Mouse (Mus musculus) cerebellum, adult 2 months (tissue): ENCODE data around the gene Gpc1. TPM values are rescaled to one million over a fixed set of nuclear protein-coding genes. Genes with fewer than 3 reads are reported as not detected.

ENCODE experiments used
- DNase-seq, 2 experiments: peaks; one replicate each; pipeline ENCODE4 v3.0.0; 2021
- H3K27ac ChIP-seq: fragments of 200-500 bp; 2 replicates; pipeline ENCODE4 v1.5.1; 2012; ENCODE audit warnings: low read length, control low read depth, inconsistent platforms; ENCODE audit not compliant: insufficient read depth
- H3K27me3 ChIP-seq: fragments of 200-500 bp; 2 replicates; pipeline ENCODE4 v1.6.1; 2012; ENCODE audit warnings: inconsistent platforms, mild to moderate bottlenecking, low read length, moderate library complexity; ENCODE audit not compliant: control insufficient read depth, insufficient read depth
- H3K4me1 ChIP-seq: fragments of 200-500 bp; 2 replicates; pipeline ENCODE4 v1.6.1; 2011; ENCODE audit warnings: low read length; ENCODE audit not compliant: control insufficient read depth, insufficient read depth
- H3K4me3 ChIP-seq: fragments of 200-500 bp; replicated peaks from 2 replicates; pipeline ENCODE3; 2011; ENCODE audit warnings: mild to moderate bottlenecking, low read depth, low read length, control low read depth; ENCODE audit not compliant: insufficient read depth
- CTCF ChIP-seq: fragments of 200-500 bp; IDR thresholded peaks from 2 replicates; pipeline ENCODE4 v1.5.1; 2011; ENCODE audit warnings: low read depth, mild to moderate bottlenecking, control low read depth, low read length, moderate library complexity, borderline replicate concordance; ENCODE audit not compliant: insufficient read depth
- POLR2A ChIP-seq: fragments of 200-500 bp; IDR thresholded peaks from 2 replicates; pipeline ENCODE4 v1.6.1; 2011; ENCODE audit warnings: low read length, control low read depth, borderline replicate concordance; ENCODE audit not compliant: insufficient read depth
- WGBS: fragments of 180-500 bp; shearing (Covaris S2); methylation state at CpG from one replicate; pipeline ENCODE4 v1.1.7; 2018; 5-methylcytosine and 5-hydroxymethylcytosine counted together
- polyA plus RNA-seq: library from polyadenylated mRNA; depleted of rRNA; stranded (reverse); fragments of >200 nt; gene quantifications from 2 replicates; pipeline ENCODE4 v1.2.3, GENCODE M21; 2012

Gpc1 gene
- polyA plus RNA-seq, 1 experiment = 62.5 TPM

DNA sequence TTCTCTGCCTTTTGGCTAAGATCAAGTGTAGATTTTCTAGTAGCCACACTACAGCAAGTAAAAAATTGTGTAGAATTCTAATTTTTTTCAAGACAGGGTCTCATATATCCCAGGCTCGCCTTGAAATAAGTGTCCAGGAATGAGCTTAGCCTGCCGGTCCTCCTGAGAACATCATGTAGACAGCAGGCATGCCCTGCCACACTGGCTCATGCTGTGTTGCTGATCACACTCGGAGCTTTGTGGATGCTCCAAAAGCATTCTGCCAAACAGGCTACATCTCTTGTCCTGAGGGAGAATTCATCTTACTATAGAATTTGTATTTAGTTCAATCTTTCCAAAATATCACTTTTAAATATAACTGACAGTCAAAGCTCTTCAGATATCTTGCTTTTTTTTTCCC is 61.3 kb downstream of the Gpc1 start:
- TF ChIP-seq CTCF = no peak
- TF ChIP-seq POLR2A = no peak
- no peak overlapping the region for H3K27ac ChIP-seq
- H3K4me1 ChIP-seq = no peaks in the 10 kb centered on the region
- WGBS = 5% methylated on average over 3 of the region's 3 CpGs
- DNase-seq = peak; percentile 51 to 69
- H3K4me3 ChIP-seq = no peak overlapping the region
- no peaks in the 10 kb centered on the region for H3K27me3 ChIP-seq

GRCm38 (mm10) chr1:92893896-92894295 is 62.5 kb downstream of the Gpc1 start:
- H3K27ac ChIP-seq = no peak overlapping the region
- H3K27me3 ChIP-seq = no peaks in the 10 kb centered on the region
- 95% methylated on average over 3 of the region's 3 CpGs for WGBS
- no peaks in the 10 kb centered on the region for H3K4me1 ChIP-seq
- DNase-seq = no peak
- no peak for TF ChIP-seq POLR2A
- TF ChIP-seq CTCF = no peak
- H3K4me3 ChIP-seq = no peak overlapping the region

DNA sequence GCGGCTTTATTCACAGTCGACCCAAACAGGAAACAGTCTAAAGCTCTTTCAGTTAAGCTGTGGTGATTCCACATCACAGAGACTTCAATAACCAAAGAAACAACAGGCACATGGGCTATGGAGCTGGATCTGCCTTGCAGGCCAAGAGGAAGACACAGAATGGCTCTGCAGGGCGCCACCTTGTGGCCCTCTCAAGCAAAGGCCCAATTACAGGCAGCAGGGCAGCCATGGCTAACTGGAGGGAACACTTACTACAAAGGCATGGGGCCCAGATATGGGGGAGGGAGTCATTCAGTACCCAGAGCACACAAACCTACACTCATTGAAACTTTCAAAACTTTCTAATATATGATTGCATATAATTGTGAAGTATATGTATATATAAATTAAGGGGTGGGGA is 63.6 kb downstream of the Gpc1 start:
- 18% methylated on average over 3 of the region's 3 CpGs for WGBS
- peak; percentile 96 for TF ChIP-seq CTCF
- TF ChIP-seq POLR2A = no peak
- peak; percentile 88 to 90 for DNase-seq
- no peak overlapping the region for H3K4me3 ChIP-seq
- H3K27me3 ChIP-seq = no peaks in the 10 kb centered on the region
- no peak overlapping the region for H3K27ac ChIP-seq
- no peaks in the 10 kb centered on the region for H3K4me1 ChIP-seq

DNA sequence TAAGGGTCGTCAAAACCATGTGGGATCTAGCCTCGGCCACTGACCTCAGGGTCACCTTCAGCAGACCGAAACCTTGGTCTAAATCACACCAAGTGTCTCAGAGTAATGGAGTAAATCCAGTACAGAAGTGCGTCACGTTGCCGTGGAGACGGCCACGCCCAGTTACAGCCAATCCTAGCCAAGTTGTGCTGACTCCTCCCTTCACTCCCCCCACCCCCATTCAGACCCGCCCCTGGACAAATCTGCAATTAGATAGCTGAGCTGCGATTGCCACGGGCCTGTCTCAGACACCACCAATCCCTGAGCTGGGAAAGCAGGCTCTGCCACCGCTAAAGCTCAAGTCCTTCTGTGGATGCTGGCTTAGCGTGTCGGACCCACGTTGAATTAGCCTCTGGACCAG is 71.3 kb downstream of the Gpc1 start, which contains the start of gene Ankmy1:
Gene Ankmy1, minus strand, starts transcription at position 121 of the 400 bp plus-strand sequence.
- Histone ChIP-seq H3K27ac (no peak within 1 kb of the TSS), H3K27me3 (no peaks in the 10 kb centered on the region), H3K4me1 (peaks cover 3% of the 10 kb centered on the region), H3K4me3 (no peak within 1 kb of the TSS)
- TF ChIP-seq CTCF = no peak
- TF ChIP-seq POLR2A = no peak
- no peak for DNase-seq
- 17% methylated on average over 15 of the region's 15 CpGs for WGBS

- no peak for DNase-seq
- Histone ChIP-seq H3K4me3 (no peak overlapping the region), H3K4me1 (peaks cover 6% of the 10 kb centered on the region), H3K27me3 (no peaks in the 10 kb centered on the region), H3K27ac (no peak overlapping the region)
- TF ChIP-seq CTCF (no peak), POLR2A (no peak)
- 55% methylated on average over 4 of the region's 4 CpGs for WGBS
Measured at GRCm38 (mm10) chr1:92903627-92904026, 72.2 kb downstream of the Gpc1 start.

DNA sequence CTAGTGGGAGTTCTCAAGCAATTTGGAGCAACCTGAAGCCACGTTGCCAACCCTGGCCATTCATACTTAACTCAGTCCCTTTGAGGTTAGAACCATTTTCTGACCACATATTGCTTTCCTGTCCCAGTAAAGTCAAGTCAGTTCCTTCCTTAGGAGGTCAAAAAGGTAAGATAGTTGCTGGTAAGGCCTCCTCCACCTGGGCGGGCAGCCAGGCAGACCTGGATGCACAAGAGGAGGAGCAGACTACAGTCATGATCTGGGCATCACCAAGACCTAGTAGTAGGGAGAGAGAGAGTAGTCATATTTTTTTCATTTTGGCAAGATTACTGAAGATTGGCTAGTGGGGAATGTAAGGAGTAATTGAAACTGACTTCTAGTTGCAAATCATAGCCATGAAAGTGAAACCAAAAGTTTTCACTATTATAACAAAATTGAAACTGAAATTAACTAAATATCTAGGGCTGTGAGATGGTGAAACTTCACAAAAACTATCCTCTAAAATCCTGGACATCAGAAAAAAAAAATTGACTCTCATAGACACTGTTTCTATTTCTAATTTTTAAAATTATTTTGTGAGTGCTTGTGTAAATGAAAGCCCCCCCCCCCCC is 74.4 kb downstream of the Gpc1 start:
- Histone ChIP-seq H3K27me3 (no peaks in the 10 kb centered on the region), H3K4me1 (peaks cover 6% of the 10 kb centered on the region), H3K4me3 (no peak overlapping the region), H3K27ac (no peak overlapping the region)
- TF ChIP-seq POLR2A (no peak), CTCF (no peak)
- no peak for DNase-seq
- WGBS = 92% methylated on average over 2 of the region's 2 CpGs

DNA sequence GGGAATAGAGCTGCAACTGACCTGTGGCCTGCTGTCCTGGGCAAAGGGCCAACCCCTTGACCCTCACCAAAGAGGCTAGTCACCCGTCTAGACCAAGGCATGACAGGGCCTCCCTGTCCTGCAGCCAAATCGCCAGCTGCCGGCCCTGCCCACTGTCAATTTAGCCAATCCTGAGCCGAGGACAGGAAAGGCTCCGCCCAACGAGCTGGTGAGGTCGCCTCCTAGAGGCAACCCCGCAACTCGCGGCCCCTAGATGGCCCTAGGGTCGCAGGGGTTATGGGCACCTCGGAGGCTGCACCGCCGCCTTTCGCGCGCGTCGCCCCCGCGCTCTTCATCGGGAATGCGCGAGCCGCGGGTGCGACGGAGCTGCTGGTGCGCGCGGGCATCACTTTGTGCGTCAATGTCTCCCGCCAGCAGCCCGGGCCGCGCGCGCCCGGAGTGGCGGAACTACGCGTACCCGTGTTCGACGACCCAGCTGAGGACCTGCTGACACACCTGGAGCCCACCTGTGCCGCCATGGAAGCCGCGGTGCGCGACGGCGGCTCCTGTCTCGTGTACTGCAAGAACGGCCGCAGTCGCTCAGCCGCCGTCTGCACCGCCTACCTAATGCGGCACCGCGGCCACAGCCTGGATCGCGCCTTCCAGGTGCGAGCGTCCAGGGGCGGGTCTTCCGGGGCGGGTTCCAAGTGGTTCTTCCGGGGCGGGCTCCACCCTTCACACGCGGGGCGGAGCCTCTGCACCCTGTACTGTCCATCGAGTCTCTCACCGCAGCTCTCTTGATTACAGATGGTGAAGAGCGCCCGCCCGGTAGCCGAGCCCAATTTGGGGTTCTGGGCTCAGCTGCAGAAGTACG is 75.6 kb downstream of the Gpc1 start, which contains the start of gene Dusp28:
Gene Dusp28, plus strand, starts transcription at position 203 of the 853 bp plus-strand sequence.
- under 1% methylated on average over 81 of the region's 81 CpGs for WGBS
- TF ChIP-seq POLR2A (peak; percentile 88), CTCF (peak; percentile 44; the same call in 1 of the 2 replicates)
- H3K4me3 ChIP-seq = peak within 1 kb of the TSS; percentile 67

More for the DNA sequence above, 75.6 kb downstream of the Gpc1 start, which contains the start of gene Dusp28:
- peak; percentile 89 to 93 for DNase-seq
- H3K4me1 ChIP-seq = peaks cover 10% of the 10 kb centered on the region
- no peaks in the 10 kb centered on the region for H3K27me3 ChIP-seq
- peak within 1 kb of the TSS; percentile 86 for H3K27ac ChIP-seq
